Mouse (Mus musculus): ENCODE data around the gene R3hdm2. TPM values are rescaled to one million over a fixed set of nuclear protein-coding genes. Genes with fewer than 3 reads are reported as not detected.

R3hdm2 gene
- total and polyA plus RNA-seq, 3 experiments: 8.2 to 60.6 TPM; not detected in 1

DNA sequence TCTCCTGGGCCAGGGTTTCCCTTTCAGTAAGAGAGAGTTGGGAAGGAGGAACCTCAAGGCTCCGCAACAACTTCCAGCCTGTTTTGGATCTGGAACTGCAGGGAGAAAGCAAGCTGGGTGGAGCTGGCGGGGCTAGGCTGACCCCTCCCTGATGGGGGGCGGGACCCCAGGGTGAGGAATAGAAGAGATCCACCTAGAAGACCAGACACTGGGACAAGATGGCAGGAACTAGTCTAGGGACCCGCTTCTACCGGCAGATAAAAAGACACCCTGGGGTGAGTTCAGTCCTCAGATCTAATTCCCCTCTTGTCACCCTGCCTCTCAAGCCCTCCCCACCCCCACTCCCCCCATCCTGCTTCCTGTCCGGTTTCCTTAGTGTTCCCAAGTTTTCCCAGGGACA is 134.6 kb downstream of the R3hdm2 start, which contains the start of gene Ndufa4l2:
Ndufa4l2 (plus strand) TSS at position 204 of the 400 bp plus-strand sequence.
- H3K27me3 ChIP-seq (ENCODE audit: control insufficient read depth in 1 of 2, insufficient read depth in 2 of 2, low read length in 2 of 2): no peaks in the 10 kb centered on the region

DNA sequence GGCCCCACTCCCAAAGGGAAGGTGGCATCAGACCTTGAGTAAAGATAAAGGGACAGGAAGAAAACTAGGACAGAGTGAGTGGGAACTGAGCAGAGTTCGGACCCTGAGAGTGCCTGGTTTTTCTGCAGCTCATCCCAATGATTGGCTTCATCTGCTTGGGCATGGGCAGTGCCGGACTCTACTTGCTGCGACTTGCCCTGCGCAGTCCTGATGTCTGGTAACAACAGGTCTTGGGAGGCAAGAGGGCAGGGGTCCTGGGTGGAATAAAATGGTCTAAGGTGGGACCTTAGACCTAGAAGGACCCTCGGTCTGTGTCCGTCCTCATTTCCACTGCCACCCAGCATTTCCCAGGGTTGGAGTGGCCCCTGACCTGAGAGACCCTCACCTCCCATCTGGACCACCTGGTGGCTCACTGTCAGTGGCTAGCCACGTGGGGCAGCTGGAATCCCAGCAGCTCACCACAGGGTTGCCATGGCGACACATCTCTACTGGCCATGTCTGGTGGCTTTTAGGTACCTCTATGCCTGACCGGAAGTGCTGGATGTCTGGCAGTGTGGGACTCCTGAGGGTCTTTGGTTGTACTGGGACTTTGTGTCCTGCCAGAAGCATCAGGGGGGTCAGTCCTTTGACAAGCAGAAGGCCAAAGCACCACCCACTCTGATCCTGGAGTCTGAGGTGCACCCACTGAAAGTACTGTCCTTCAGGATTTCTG is 135.3 kb downstream of the R3hdm2 start:
- peak overlapping the region; percentile 65 for H3K9ac ChIP-seq (ENCODE audit: control insufficient read depth, low read depth, low read length, poor library complexity, severe bottlenecking)
- H3K4me1 ChIP-seq (ENCODE audit: control insufficient read depth in 1 of 2, insufficient read depth in 2 of 2, low read length in 2 of 2): peaks cover 0 to 41% of the 10 kb centered on the region in 2 experiments; a peak in 3 of 4 replicates
- no peaks in the 10 kb centered on the region for H3K27me3 ChIP-seq (ENCODE audit: control insufficient read depth in 1 of 2, insufficient read depth in 2 of 2, low read length in 2 of 2)

More for the DNA sequence above, 134.6 kb downstream of the R3hdm2 start, which contains the start of gene Ndufa4l2:
- peak; percentile 75 for DNase-seq (ENCODE audit: low read depth, low spot score)
- peak within 1 kb of the TSS; percentile 65 for H3K9ac ChIP-seq (ENCODE audit: control insufficient read depth, low read depth, low read length, poor library complexity, severe bottlenecking)
- H3K36me3 ChIP-seq (ENCODE audit: control insufficient read depth in 1 of 2, insufficient read depth in 2 of 2, low read length in 2 of 2): peaks cover 0 to 15% of the 10 kb centered on the region in 2 experiments; a peak in 2 of 4 replicates
- TF ChIP-seq POLR2AphosphoS5 (IDR thresholded peaks at IDR 0.05; ENCODE audit: borderline replicate concordance, low read depth, low read length): no peak
- 0 out of 2 replicates have a peak, but pooled peaks have one; percentile 7 for TF ChIP-seq BHLHE40 (IDR thresholded peaks at IDR 0.05; ENCODE audit: borderline replicate concordance, low read depth, low read length)
- peak; percentile 2; the same call in 1 of the 2 replicates for TF ChIP-seq SMC3 (IDR thresholded peaks at IDR 0.05; ENCODE audit: low read depth, low read length)
- TF ChIP-seq CHD2 (IDR thresholded peaks at IDR 0.05; ENCODE audit: low read length): peak; percentile 31; the same call in 1 of the 2 replicates
- 0 out of 2 replicates have a peak, but pooled peaks have one; percentile 21 for TF ChIP-seq NELFE (IDR thresholded peaks at IDR 0.05; ENCODE audit: low read depth, low read length)
- TF ChIP-seq TAL1 (IDR thresholded peaks at IDR 0.05; ENCODE audit: low read length): no peak
- peak; percentile 70 for TF ChIP-seq ZMIZ1 (IDR thresholded peaks at IDR 0.05; ENCODE audit: low read depth, low read length)
- no peak for TF ChIP-seq KAT2A (conservative IDR thresholded peaks at IDR 0.05; ENCODE audit: low read depth, low read length)
- peak; percentile 5 to 31; a peak in 1 of 4 replicates for TF ChIP-seq POLR2A (IDR thresholded peaks at IDR 0.05; ENCODE audit: control insufficient read depth in 1 of 2, insufficient read depth in 1 of 2, low read depth in 1 of 2, low read length in 2 of 2, poor library complexity in 1 of 2)
- TF ChIP-seq POLR2AphosphoS2 (IDR thresholded peaks at IDR 0.05; ENCODE audit: low read length): 0 out of 2 replicates have a peak, but pooled peaks have one; percentile 19
- TF ChIP-seq MAX (IDR thresholded peaks at IDR 0.05; ENCODE audit: low read length): no peak
- TF ChIP-seq CHD1 (IDR thresholded peaks at IDR 0.05; ENCODE audit: low read depth, low read length): 0 out of 2 replicates have a peak, but pooled peaks have one; percentile 71
- TF ChIP-seq NRF1 (IDR thresholded peaks at IDR 0.05; ENCODE audit: insufficient read depth, low read depth, low read length, poor library complexity, severe bottlenecking): no peak
- TF ChIP-seq MAZ (IDR thresholded peaks at IDR 0.05; ENCODE audit: low read depth, low read length): peak; percentile 78; the same call in 1 of the 2 replicates
- 0 out of 2 replicates have a peak, but pooled peaks have one; percentile 17 for TF ChIP-seq ELF1 (IDR thresholded peaks at IDR 0.05; ENCODE audit: low read depth, low read length)
- TF ChIP-seq EP300 (IDR thresholded peaks at IDR 0.05; ENCODE audit: low read depth in 1 of 2, low read length in 2 of 2): no peak
- TF ChIP-seq SIN3A (IDR thresholded peaks at IDR 0.05; ENCODE audit: low read length): peak; percentile 47
- peak within 1 kb of the TSS; percentile 83 for H3K27ac ChIP-seq (ENCODE audit: control insufficient read depth, low read depth, low read length)
- H3K4me3 ChIP-seq (ENCODE audit: control insufficient read depth in 1 of 2, insufficient read depth in 1 of 2, low read depth in 2 of 2, low read length in 2 of 2): peak within 1 kb of the TSS; percentile 45 to 56
- peaks cover 5% of the 10 kb centered on the region for H3K79me2 ChIP-seq (ENCODE audit: control insufficient read depth, insufficient read depth, low read length, poor library complexity)
- H3K9me3 ChIP-seq (replicated peaks; ENCODE audit: insufficient read depth, low read length): no peaks in the 10 kb centered on the region
- peaks cover 0 to 34% of the 10 kb centered on the region in 2 experiments; a peak in 3 of 4 replicates for H3K4me1 ChIP-seq (ENCODE audit: control insufficient read depth in 1 of 2, insufficient read depth in 2 of 2, low read length in 2 of 2)

More for the DNA sequence above, 135.3 kb downstream of the R3hdm2 start:
- TF ChIP-seq SIN3A (IDR thresholded peaks at IDR 0.05; ENCODE audit: low read length): 0 out of 2 replicates have a peak, but pooled peaks have one; percentile 43
- TF ChIP-seq BHLHE40 (IDR thresholded peaks at IDR 0.05; ENCODE audit: borderline replicate concordance, low read depth, low read length): no peak
- peak; percentile 55; the same call in 1 of the 2 replicates for TF ChIP-seq MXI1 (IDR thresholded peaks at IDR 0.05; ENCODE audit: low read depth, low read length)
- peak; percentile 22; the same call in 1 of the 2 replicates for TF ChIP-seq NELFE (IDR thresholded peaks at IDR 0.05; ENCODE audit: low read depth, low read length)
- TF ChIP-seq POLR2AphosphoS5 (IDR thresholded peaks at IDR 0.05; ENCODE audit: borderline replicate concordance, low read depth, low read length): no peak
- TF ChIP-seq POLR2AphosphoS2 (IDR thresholded peaks at IDR 0.05; ENCODE audit: low read length): peak; percentile 76; the same call in 1 of the 2 replicates
- TF ChIP-seq POLR2A (IDR thresholded peaks at IDR 0.05; ENCODE audit: control insufficient read depth in 1 of 2, insufficient read depth in 1 of 2, low read depth in 1 of 2, low read length in 2 of 2, poor library complexity in 1 of 2): peak; percentile 9 to 48; a peak in 2 of 4 replicates
- H3K36me3 ChIP-seq (ENCODE audit: control insufficient read depth in 1 of 2, insufficient read depth in 2 of 2, low read length in 2 of 2): peaks cover 0 to 17% of the 10 kb centered on the region in 2 experiments; a peak in 3 of 4 replicates
- no peaks in the 10 kb centered on the region for H3K9me3 ChIP-seq (replicated peaks; ENCODE audit: insufficient read depth, low read length)
- peaks cover 12% of the 10 kb centered on the region for H3K79me2 ChIP-seq (ENCODE audit: control insufficient read depth, insufficient read depth, low read length, poor library complexity)
- peak overlapping the region; percentile 14 to 56; a peak in 2 of 4 replicates for H3K4me3 ChIP-seq (ENCODE audit: control insufficient read depth in 1 of 2, insufficient read depth in 1 of 2, low read depth in 2 of 2, low read length in 2 of 2)
- peak overlapping the region; percentile 83; the same call in 1 of the 2 replicates for H3K27ac ChIP-seq (ENCODE audit: control insufficient read depth, low read depth, low read length)
- no peak for DNase-seq (ENCODE audit: low read depth, low spot score)

Measured in MEL (cell line).